Mouse (Mus musculus) liver, embryonic 14.5 days (tissue): Measurements from ENCODE around the gene Gm8332.
"Not testable (repeated sequence)": the region's sequence is repeated elsewhere in the genome, so short reads cannot be mapped to it uniquely, and the experiment has no call there.

ENCODE experiments used
- CTCF ChIP-seq: IDR thresholded peaks from 2 replicates; pipeline ENCODE4 v1.5.1; 2016; ENCODE audit warnings: antibody characterized with exemption, low read depth, control low read depth
- EP300 ChIP-seq: IDR thresholded peaks from 2 replicates; pipeline ENCODE4 v1.6.1; 2016; ENCODE audit warnings: antibody characterized with exemption, low read depth

GRCm38 (mm10) chr12:88245786-88246185 is 4.1 kb downstream of the Gm8332 start:
- not testable (repeated sequence) for TF ChIP-seq EP300, CTCF
